Mouse (Mus musculus): Measurements from ENCODE around the gene Abcc8.

Gene Abcc8

GRCm38 (mm10) chr7:46157746-46158145, 22.1 kb downstream of the Abcc8 start:
- DNase-seq (ENCODE audit: extremely low read depth, low read depth, low spot score) = no peak

GRCm38 (mm10) chr7:46154498-46155488, 25.0 kb downstream of the Abcc8 start:
- no peak for DNase-seq (ENCODE audit: extremely low read depth, low read depth, low spot score)

GRCm38 (mm10) chr7:46152819-46153351, 26.9 kb downstream of the Abcc8 start:
- DNase-seq (ENCODE audit: extremely low read depth, low read depth, low spot score) = no peak

GRCm38 (mm10) chr7:46147417-46147816, 32.4 kb downstream of the Abcc8 start:
- DNase-seq (ENCODE audit: extremely low read depth, low read depth, low spot score) = no peak

GRCm38 (mm10) chr7:46146675-46147308, 33.0 kb downstream of the Abcc8 start:
- no peak for DNase-seq (ENCODE audit: extremely low read depth, low read depth, low spot score)

GRCm38 (mm10) chr7:46144061-46144460, 35.8 kb downstream of the Abcc8 start:
- DNase-seq (ENCODE audit: extremely low read depth, low read depth, low spot score) = no peak

GRCm38 (mm10) chr7:46138329-46138930, 41.4 kb downstream of the Abcc8 start:
- no peak for DNase-seq (ENCODE audit: extremely low read depth, low read depth, low spot score)

- no peak for DNase-seq (ENCODE audit: extremely low read depth, low read depth, low spot score)
Observed at GRCm38 (mm10) chr7:46133858-46134257, 46.0 kb downstream of the Abcc8 start.

- no peak for DNase-seq (ENCODE audit: extremely low read depth, low read depth, low spot score)
Observed at GRCm38 (mm10) chr7:46132229-46132628, 47.6 kb downstream of the Abcc8 start.

- DNase-seq (ENCODE audit: extremely low read depth, low read depth, low spot score) = no peak
Observed at GRCm38 (mm10) chr7:46131806-46132205, 48.0 kb downstream of the Abcc8 start.

- no peak for DNase-seq (ENCODE audit: extremely low read depth, low read depth, low spot score)
Observed at GRCm38 (mm10) chr7:46131266-46131665, 48.6 kb downstream of the Abcc8 start.

GRCm38 (mm10) chr7:46130723-46131122, 49.1 kb downstream of the Abcc8 start:
- no peak for DNase-seq (ENCODE audit: extremely low read depth, low read depth, low spot score)

GRCm38 (mm10) chr7:46129463-46130179, 50.2 kb downstream of the Abcc8 start:
- no peak for DNase-seq (ENCODE audit: extremely low read depth, low read depth, low spot score)

- no peak for DNase-seq (ENCODE audit: extremely low read depth, low read depth, low spot score)
Observed at GRCm38 (mm10) chr7:46128196-46128595, 51.6 kb downstream of the Abcc8 start.

GRCm38 (mm10) chr7:46125340-46125739, 54.5 kb downstream of the Abcc8 start:
- DNase-seq (ENCODE audit: extremely low read depth, low read depth, low spot score) = no peak

- DNase-seq (ENCODE audit: extremely low read depth, low read depth, low spot score) = no peak
Observed at GRCm38 (mm10) chr7:46124460-46124859, 55.4 kb downstream of the Abcc8 start.

GRCm38 (mm10) chr7:46122964-46123363, 56.9 kb downstream of the Abcc8 start:
- no peak for DNase-seq (ENCODE audit: extremely low read depth, low read depth, low spot score)

GRCm38 (mm10) chr7:46117035-46117434, 62.8 kb downstream of the Abcc8 start:
- no peak for DNase-seq (ENCODE audit: extremely low read depth, low read depth, low spot score)

GRCm38 (mm10) chr7:46116118-46116581, 63.7 kb downstream of the Abcc8 start:
- no peak for DNase-seq (ENCODE audit: extremely low read depth, low read depth, low spot score)

GRCm38 (mm10) chr7:46113435-46113834, 66.4 kb downstream of the Abcc8 start:
- DNase-seq (ENCODE audit: extremely low read depth, low read depth, low spot score) = no peak

- DNase-seq (ENCODE audit: extremely low read depth, low read depth, low spot score) = no peak
Observed at GRCm38 (mm10) chr7:46111938-46112337, 67.9 kb downstream of the Abcc8 start.

Data from fat pad, adult 2 months (tissue).